Mouse (Mus musculus): ENCODE measurements around the gene Plppr5.

- TF ChIP-seq CTCF (IDR thresholded peaks at IDR 0.05; ENCODE audit: insufficient read depth, low read depth, low read length) (no peak), POLR2A (IDR thresholded peaks at IDR 0.05; ENCODE audit: insufficient read depth, low read depth, low read length) (no peak)
Measured at GRCm38 (mm10) chr3:117684640-117685039, 110.0 kb downstream of the Plppr5 start.
